Mouse (Mus musculus) forebrain, embryonic 13.5 days (tissue): ENCODE data around the gene Adamtsl2. TPM values are rescaled to one million over a fixed set of nuclear protein-coding genes. Genes with fewer than 3 reads are reported as not detected.
A peak's percentile ranks its signal among the peaks of the same experiment; 100 is the strongest.

Source experiments
- ATAC-seq: fragments of 200-750 bp; cut with Nextera tagmentation; 2 replicates; pipeline ENCODE4 v1.8.0; 2017
- H3K27ac ChIP-seq: fragments of 300-500 bp; sonication (generic); 2 replicates; pipeline ENCODE4 v1.5.1; 2015; ENCODE audit warnings: inconsistent platforms, mild to moderate bottlenecking, moderate library complexity
- H3K27me3 ChIP-seq: fragments of 300-500 bp; sonication (generic); 2 replicates; pipeline ENCODE4 v1.6.1; 2015; ENCODE audit warnings: mild to moderate bottlenecking, inconsistent platforms
- H3K36me3 ChIP-seq: fragments of 300-500 bp; sonication (generic); 2 replicates; pipeline ENCODE4 v1.6.1; 2015; ENCODE audit warnings: mild to moderate bottlenecking, inconsistent platforms; ENCODE audit not compliant: poor library complexity, severe bottlenecking
- H3K4me1 ChIP-seq: fragments of 300-500 bp; sonication (generic); 2 replicates; pipeline ENCODE4 v1.6.1; 2015; ENCODE audit warnings: inconsistent platforms
- H3K4me2 ChIP-seq: fragments of 300-500 bp; sonication (generic); 2 replicates; pipeline ENCODE4 v1.6.1; 2015; ENCODE audit warnings: inconsistent platforms, mild to moderate bottlenecking, moderate library complexity
- H3K4me3 ChIP-seq: fragments of 300-500 bp; sonication (generic); 2 replicates; pipeline ENCODE4 v1.5.1; 2015; ENCODE audit warnings: mild to moderate bottlenecking, inconsistent platforms
- H3K9ac ChIP-seq: fragments of 300-500 bp; sonication (generic); 2 replicates; pipeline ENCODE4 v1.6.1; 2015; ENCODE audit warnings: mild to moderate bottlenecking, inconsistent platforms
- H3K9me3 ChIP-seq: fragments of 300-500 bp; sonication (generic); replicated peaks from 2 replicates; pipeline ENCODE4 v1.6.1; 2016; ENCODE audit warnings: inconsistent platforms
- WGBS: fragments of 180-500 bp; shearing (Covaris S2); methylation state at CpG from one replicate; pipeline ENCODE4 v1.1.7; 2015; 5-methylcytosine and 5-hydroxymethylcytosine counted together
- polyA plus RNA-seq: library from polyadenylated mRNA; unstranded; fragments of >200 nt; fragmentation: Nextera tagmentation; extraction: Ambion mirVana; gene quantifications from 2 replicates; pipeline ENCODE4 v1.2.1, GENCODE M21; 2015

Adamtsl2 gene
- polyA plus RNA-seq, 1 experiment from 2014 or later = 5.7 TPM

DNA sequence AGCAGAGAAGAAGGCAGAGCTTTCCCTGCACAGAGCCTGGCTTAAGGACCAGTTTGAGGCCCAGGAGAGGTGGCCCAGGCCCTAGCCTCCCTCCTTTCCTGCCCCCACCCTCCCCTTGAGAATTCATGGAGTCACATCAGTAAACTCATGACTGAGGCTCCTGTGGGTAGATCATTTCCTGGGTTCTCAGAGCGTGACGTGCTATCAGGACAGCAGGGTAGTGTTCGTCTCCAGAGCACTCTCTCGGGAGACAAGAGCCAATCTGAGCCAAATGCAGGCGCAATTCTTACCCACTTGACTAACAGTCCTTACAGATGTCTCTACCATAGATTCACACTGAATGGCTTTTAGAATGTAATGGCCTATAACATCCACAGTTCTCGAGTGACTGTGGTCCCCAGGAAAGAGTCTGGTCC lies 18.1 kb downstream of the Adamtsl2 start:
- Histone ChIP-seq H3K4me2 (no peak overlapping the region), H3K36me3 (no peaks in the 10 kb centered on the region), H3K9ac (no peak overlapping the region), H3K27ac (peak overlapping the region; percentile 10; the same call in 1 of the 2 replicates), H3K4me1 (peaks cover 17% of the 10 kb centered on the region), H3K27me3 (no peaks in the 10 kb centered on the region), H3K9me3 (no peaks in the 10 kb centered on the region), H3K4me3 (no peak overlapping the region)
- 80% methylated on average over 6 of the region's 6 CpGs for WGBS
- no peak for ATAC-seq

DNA sequence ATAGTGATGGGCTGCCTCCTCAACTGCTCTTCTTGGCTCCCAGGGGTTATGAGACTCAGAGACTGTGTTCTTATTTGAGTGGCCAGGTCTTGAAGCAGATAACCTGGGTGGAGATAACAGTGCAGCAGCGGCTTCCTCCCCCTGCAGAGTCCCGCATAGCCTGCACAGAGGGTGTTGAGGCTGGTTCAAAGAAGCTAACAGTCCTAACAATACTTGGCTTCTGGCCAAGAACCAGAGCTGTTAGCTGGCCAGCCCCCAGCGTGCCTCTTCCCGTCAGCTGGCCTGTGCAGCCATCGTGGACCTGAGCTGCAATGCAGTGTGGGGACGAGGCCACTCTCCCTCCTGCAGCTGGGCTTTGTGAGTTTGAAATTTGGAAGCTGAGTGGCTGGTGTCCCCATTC lies 18.6 kb downstream of the Adamtsl2 start:
- ATAC-seq = peak; percentile 61; the same call in 1 of the 2 replicates
- H3K4me3 ChIP-seq = no peak overlapping the region
- 0 out of 2 replicates have a peak overlapping the region, but pooled peaks have one; percentile 15 for H3K27ac ChIP-seq
- no peaks in the 10 kb centered on the region for H3K36me3 ChIP-seq
- no peak overlapping the region for H3K9ac ChIP-seq
- 10% methylated on average over 6 of the region's 6 CpGs for WGBS
- H3K9me3 ChIP-seq = no peaks in the 10 kb centered on the region
- H3K27me3 ChIP-seq = no peaks in the 10 kb centered on the region
- no peak overlapping the region for H3K4me2 ChIP-seq
- peaks cover 17% of the 10 kb centered on the region for H3K4me1 ChIP-seq

DNA sequence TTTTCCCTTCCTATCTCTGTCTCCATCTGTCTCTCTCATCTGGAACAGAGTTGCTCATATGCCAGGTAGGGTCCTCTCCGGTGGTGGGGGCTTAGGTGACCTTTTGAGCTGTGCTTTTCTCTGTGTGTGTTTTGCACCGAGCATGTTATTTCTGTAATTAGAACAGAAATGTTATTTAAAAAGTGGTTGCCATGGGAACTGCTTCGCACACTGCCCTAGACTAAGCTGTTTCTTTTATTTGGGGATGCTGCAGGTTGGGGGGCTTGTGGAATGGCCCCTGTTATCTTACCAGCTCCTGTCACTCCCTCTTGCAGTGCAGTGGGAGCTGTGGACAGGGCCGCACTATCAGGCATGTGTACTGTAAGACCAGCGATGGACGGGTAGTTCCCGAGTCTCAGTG lies 24.4 kb downstream of the Adamtsl2 start:
- 54% methylated on average over 7 of the region's 7 CpGs for WGBS
- ATAC-seq = no peak

DNA sequence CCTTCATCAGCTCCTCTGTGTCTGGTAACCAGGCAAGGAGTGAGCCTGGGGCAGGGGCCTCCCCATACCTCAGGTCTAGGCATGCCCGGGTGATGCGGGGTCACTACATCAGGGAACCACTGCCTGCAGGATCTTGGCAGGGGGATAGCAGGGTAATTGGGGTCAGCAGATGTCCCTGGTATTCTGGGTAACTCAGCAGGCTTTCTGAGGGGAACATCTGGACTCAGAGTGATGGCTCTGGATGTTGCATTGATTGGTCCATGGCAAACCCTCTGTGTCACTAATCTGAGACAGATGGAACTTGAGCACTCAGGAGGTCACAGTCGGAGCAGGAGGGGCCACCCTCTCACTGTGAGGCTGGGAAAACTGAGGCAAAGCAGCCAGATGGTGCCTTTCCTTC lies 27.6 kb downstream of the Adamtsl2 start:
- no peak overlapping the region for H3K4me2 ChIP-seq
- H3K27ac ChIP-seq = no peak overlapping the region
- H3K4me1 ChIP-seq = peaks cover 17% of the 10 kb centered on the region
- ATAC-seq = no peak
- H3K9me3 ChIP-seq = no peaks in the 10 kb centered on the region
- H3K4me3 ChIP-seq = no peak overlapping the region
- H3K9ac ChIP-seq = no peak overlapping the region
- no peaks in the 10 kb centered on the region for H3K36me3 ChIP-seq
- H3K27me3 ChIP-seq = no peaks in the 10 kb centered on the region; the same call in 1 of the 2 replicates
- 82% methylated on average over 3 of the region's 3 CpGs for WGBS

More for the DNA sequence above, 24.4 kb downstream of the Adamtsl2 start:
- no peaks in the 10 kb centered on the region for H3K36me3 ChIP-seq
- H3K9me3 ChIP-seq = no peaks in the 10 kb centered on the region
- H3K4me2 ChIP-seq = no peak overlapping the region
- no peak overlapping the region for H3K27ac ChIP-seq
- H3K4me3 ChIP-seq = no peak overlapping the region
- no peaks in the 10 kb centered on the region; the same call in 1 of the 2 replicates for H3K27me3 ChIP-seq
- H3K4me1 ChIP-seq = peaks cover 12% of the 10 kb centered on the region
- H3K9ac ChIP-seq = no peak overlapping the region

DNA sequence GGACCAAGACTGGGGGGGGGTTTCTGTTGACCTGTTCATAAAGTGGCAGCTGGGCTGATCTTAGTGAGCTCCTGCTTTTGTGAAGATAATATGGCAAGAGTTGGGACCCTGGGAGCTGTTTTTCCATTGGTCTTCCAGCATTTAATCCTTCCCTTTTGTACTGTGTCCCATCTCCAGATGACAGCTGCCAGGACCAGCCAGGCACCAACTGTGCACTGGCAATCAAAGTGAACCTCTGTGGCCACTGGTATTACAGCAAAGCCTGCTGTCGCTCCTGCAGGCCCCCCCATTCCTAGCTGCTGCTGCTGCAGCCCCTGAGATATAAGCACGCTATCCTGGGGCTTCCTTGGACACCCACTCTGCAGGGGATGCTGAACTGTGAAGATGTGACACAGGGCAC lies 29.0 kb downstream of the Adamtsl2 start:
- ATAC-seq = no peak
- WGBS = 70% methylated on average over 2 of the region's 2 CpGs
- H3K27ac ChIP-seq = no peak overlapping the region

DNA sequence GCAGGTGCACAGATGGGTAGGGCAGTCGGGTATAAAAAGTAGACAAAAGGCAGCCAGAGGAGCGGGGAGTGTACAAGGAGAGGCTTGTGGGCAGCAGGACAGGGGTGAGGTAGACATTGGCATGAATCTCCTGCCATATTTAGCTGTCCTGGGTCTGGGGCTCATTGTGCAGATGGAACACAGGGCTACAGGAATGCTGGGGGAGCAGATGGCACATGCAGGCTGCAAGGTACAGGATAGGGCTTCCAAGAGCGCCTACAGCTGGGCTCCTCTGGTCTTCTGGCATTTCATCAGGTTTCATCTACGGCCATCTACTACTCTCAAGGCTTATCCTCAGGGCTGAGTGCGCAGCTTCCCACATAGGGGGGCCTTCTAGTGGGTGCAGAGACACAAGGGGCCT lies 29.9 kb downstream of the Adamtsl2 start:
- WGBS = 73% methylated on average over 5 of the region's 5 CpGs
- Histone ChIP-seq H3K36me3 (no peaks in the 10 kb centered on the region), H3K9me3 (no peaks in the 10 kb centered on the region), H3K4me1 (peaks cover 9% of the 10 kb centered on the region; the same call in 1 of the 2 replicates), H3K4me2 (no peak overlapping the region), H3K9ac (no peak overlapping the region), H3K27ac (no peak overlapping the region), H3K4me3 (no peak overlapping the region), H3K27me3 (no peaks in the 10 kb centered on the region; the same call in 1 of the 2 replicates)
- ATAC-seq = no peak

More for the DNA sequence above, 29.0 kb downstream of the Adamtsl2 start:
- H3K9me3 ChIP-seq = no peaks in the 10 kb centered on the region
- no peak overlapping the region for H3K4me3 ChIP-seq
- H3K36me3 ChIP-seq = no peaks in the 10 kb centered on the region
- no peaks in the 10 kb centered on the region; the same call in 1 of the 2 replicates for H3K27me3 ChIP-seq
- no peak overlapping the region for H3K4me2 ChIP-seq
- H3K9ac ChIP-seq = no peak overlapping the region
- H3K4me1 ChIP-seq = peaks cover 17% of the 10 kb centered on the region

DNA sequence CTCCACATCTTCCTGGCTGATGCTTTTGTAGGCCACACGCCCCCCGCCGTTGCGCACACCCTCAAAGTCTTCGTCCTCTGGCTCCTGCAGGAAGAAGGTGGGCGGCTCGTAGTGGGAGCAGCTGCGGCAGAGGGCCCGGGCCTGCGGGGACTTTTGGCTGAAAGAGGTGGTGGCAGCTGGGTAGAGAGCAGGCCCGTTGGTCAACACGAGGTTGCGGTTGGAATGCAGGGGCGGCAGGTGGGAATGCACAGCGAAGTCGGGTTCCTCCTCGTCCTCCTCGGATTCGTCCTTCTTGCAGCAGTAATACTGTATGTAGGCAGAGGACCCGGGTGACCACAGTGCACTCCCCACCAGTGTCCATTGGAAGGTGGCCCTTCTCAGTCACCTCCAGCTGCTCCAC lies 33.4 kb downstream of the Adamtsl2 start:
- H3K27me3 ChIP-seq = no peaks in the 10 kb centered on the region
- ATAC-seq = no peak
- H3K9me3 ChIP-seq = no peaks in the 10 kb centered on the region
- H3K4me3 ChIP-seq = no peak overlapping the region
- WGBS = 86% methylated on average over 20 of the region's 20 CpGs
- H3K4me2 ChIP-seq = no peak overlapping the region
- H3K36me3 ChIP-seq = no peaks in the 10 kb centered on the region
- 0 out of 2 replicates have a peak, but pooled peaks cover 8% of the 10 kb centered on the region for H3K4me1 ChIP-seq
- H3K9ac ChIP-seq = no peak overlapping the region
- no peak overlapping the region for H3K27ac ChIP-seq

DNA sequence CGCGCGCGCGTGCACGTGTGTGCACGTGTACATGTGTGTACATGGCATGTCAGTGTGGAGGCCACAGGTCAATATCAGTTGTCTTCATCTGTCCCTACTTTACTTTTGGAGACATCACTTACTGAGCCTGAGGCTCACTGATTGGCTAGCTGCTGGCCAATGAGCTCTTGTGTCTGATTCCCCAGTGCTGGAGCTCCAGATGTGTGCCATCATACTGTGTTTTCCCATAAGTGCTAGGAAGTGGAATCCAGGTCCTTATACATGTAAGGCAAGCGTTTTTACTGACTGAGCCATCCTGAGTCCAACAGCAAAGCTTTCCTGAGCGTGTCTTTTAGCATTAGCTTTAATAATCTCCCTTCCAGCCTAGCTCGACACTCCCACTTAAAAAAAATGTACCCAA lies 35.0 kb downstream of the Adamtsl2 start:
- Histone ChIP-seq H3K27ac (no peak overlapping the region), H3K9me3 (no peaks in the 10 kb centered on the region), H3K4me2 (no peak overlapping the region), H3K36me3 (no peaks in the 10 kb centered on the region), H3K27me3 (no peaks in the 10 kb centered on the region), H3K9ac (no peak overlapping the region), H3K4me3 (no peak overlapping the region), H3K4me1 (0 out of 2 replicates have a peak, but pooled peaks cover 1% of the 10 kb centered on the region)
- 90% methylated on average over 10 of the region's 10 CpGs for WGBS
- no peak for ATAC-seq

DNA sequence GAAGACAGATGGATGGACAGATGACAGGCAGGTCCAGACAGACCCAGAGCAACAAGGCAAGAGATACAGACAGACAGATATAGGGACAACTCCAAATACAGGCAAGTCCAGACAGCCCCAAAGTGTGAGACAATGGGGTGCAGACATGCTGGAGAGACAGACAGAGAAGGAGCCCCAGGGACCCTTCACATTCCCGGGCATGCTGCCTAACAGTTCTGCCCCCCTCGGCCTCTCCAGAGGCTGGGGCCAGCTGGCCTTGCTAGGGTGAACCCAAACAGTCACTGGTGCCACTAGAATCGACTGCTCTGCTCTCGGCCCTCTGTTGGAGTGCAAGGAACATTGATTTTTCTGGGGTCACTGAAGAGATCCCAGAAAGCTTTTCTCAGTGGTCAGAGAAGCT lies 39.3 kb downstream of the Adamtsl2 start:
- no peak overlapping the region for H3K9ac ChIP-seq
- no peaks in the 10 kb centered on the region for H3K27me3 ChIP-seq
- no peaks in the 10 kb centered on the region for H3K9me3 ChIP-seq
- 62% methylated on average over 4 of the region's 4 CpGs for WGBS
- H3K4me1 ChIP-seq = peaks cover 26% of the 10 kb centered on the region
- H3K4me3 ChIP-seq = no peak overlapping the region
- H3K4me2 ChIP-seq = no peak overlapping the region
- no peak for ATAC-seq
- H3K36me3 ChIP-seq = no peaks in the 10 kb centered on the region
- H3K27ac ChIP-seq = no peak overlapping the region

DNA sequence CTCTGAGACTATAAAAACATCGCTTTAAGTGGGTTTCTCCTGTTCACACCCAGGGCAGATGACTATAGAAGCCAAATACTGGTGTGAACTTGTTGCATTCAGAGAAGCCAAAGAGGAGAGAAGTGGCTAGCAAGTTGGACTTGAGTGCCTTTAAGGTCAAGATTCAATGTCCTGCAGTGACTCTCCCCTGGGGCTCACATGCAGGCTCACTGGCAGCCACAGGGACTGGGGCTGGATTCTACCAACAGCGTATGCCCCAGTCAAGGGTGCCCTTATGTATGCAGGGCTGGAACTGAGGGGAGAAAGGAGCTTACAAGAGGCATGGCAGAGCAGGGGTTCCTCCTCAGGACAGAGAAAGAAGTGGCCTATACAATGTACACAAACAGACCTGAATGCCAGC lies 40.6 kb downstream of the Adamtsl2 start:
- Histone ChIP-seq H3K9ac (no peak overlapping the region), H3K36me3 (no peaks in the 10 kb centered on the region), H3K27me3 (no peaks in the 10 kb centered on the region), H3K4me1 (peaks cover 26% of the 10 kb centered on the region), H3K9me3 (no peaks in the 10 kb centered on the region), H3K4me2 (no peak overlapping the region), H3K4me3 (no peak overlapping the region), H3K27ac (no peak overlapping the region)
- no peak for ATAC-seq
- 79% methylated on average over 2 of the region's 2 CpGs for WGBS

DNA sequence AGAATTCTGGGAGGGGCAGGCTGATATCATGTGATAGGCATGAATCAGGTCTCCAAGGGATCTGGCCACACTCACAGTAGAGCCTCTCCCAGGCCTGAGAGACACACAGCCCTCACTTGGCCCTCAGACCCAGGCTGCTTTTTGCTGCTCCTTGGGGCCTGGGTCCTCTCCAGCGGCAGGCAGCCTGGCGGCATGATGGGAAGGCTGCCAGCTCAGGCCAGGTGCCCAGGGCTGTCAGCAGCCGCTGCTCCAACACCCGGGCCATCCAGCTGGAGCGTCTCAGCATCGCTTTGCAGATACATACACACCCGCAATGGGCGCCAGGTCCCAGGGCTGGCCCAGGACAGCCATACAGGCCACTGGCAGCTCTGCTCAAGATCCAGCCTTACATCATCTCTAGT lies 41.1 kb downstream of the Adamtsl2 start:
- 0 out of 2 replicates have a peak overlapping the region, but pooled peaks have one; percentile 3 for H3K27ac ChIP-seq
- H3K4me3 ChIP-seq = no peak overlapping the region
- ATAC-seq = peak; percentile 57; the same call in 1 of the 2 replicates
- H3K4me1 ChIP-seq = peaks cover 26% of the 10 kb centered on the region
- H3K27me3 ChIP-seq = no peaks in the 10 kb centered on the region
- WGBS = 59% methylated on average over 8 of the region's 8 CpGs
- no peaks in the 10 kb centered on the region for H3K36me3 ChIP-seq
- H3K9me3 ChIP-seq = no peaks in the 10 kb centered on the region
- no peak overlapping the region for H3K4me2 ChIP-seq
- no peak overlapping the region for H3K9ac ChIP-seq

DNA sequence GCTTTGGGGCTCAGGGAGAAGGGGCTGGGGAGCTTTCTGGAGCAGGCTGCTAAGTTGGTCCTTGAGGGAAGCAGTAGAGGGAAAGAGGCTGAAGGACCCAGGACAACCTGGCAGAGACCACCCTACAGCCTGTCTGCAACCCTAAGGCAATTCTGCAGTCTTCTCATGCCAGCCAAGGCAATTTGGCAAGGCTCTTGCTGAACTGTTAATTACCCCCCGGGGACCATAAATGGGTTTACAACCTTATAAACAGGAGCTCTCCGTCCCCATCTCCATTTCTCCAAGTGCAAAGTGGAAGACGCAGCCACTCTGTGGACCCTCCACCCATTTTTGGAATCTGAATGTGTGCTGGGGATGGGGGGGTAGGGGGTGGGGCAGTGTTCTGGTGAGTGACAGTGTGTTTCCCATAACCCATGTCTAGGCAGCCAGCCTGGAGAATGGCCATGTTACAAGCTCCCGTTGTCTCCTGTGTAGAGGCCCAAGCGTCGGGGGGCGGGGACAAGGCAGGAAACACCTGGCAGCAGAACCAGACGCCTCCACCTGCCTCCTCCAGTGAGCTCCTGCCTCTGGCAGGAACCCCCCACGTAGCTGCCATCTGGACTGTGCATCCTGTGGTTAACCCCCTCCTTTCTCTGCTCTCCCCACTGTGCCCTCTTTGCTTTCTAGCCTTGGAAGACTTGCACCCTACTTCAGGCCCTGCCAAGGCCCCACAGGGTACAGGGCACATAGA lies 42.6 kb downstream of the Adamtsl2 start:
- Histone ChIP-seq H3K4me2 (no peak overlapping the region), H3K27ac (no peak overlapping the region), H3K36me3 (no peaks in the 10 kb centered on the region), H3K9me3 (no peaks in the 10 kb centered on the region), H3K27me3 (no peaks in the 10 kb centered on the region), H3K4me3 (no peak overlapping the region), H3K9ac (no peak overlapping the region), H3K4me1 (peaks cover 26% of the 10 kb centered on the region)
- peak; percentile 45 for ATAC-seq
- WGBS = 40% methylated on average over 9 of the region's 9 CpGs
